Mouse (Mus musculus) stomach, embryonic 15.5 days (tissue): ENCODE data around the gene Grb14. TPM values are rescaled to one million over a fixed set of nuclear protein-coding genes. Genes with fewer than 3 reads are reported as not detected.

ENCODE experiments used
- ATAC-seq: fragments of 200-750 bp; cut with Nextera tagmentation; 2 replicates; pipeline ENCODE4 v1.8.0; 2017; ENCODE audit warnings: low read depth, moderate number of reproducible peaks, moderate TSS enrichment; ENCODE audit not compliant: insufficient read depth, low FRiP score
- H3K27ac ChIP-seq: fragments of 300-500 bp; sonication (generic); 2 replicates; pipeline ENCODE4 v1.5.1; 2015; ENCODE audit warnings: mild to moderate bottlenecking, inconsistent platforms
- H3K27me3 ChIP-seq: fragments of 300-500 bp; sonication (generic); replicated peaks from 2 replicates; pipeline ENCODE4 v1.6.1; 2015; ENCODE audit warnings: inconsistent platforms
- H3K36me3 ChIP-seq: fragments of 300-500 bp; sonication (generic); 2 replicates; pipeline ENCODE4 v1.6.1; 2015; ENCODE audit warnings: inconsistent platforms
- H3K4me1 ChIP-seq: fragments of 300-500 bp; sonication (generic); 2 replicates; pipeline ENCODE4 v1.6.1; 2015; ENCODE audit warnings: inconsistent platforms
- H3K4me2 ChIP-seq: fragments of 300-500 bp; sonication (generic); 2 replicates; pipeline ENCODE4 v1.6.1; 2015; ENCODE audit warnings: mild to moderate bottlenecking, inconsistent platforms
- H3K4me3 ChIP-seq: fragments of 300-500 bp; sonication (generic); replicated peaks from 2 replicates; pipeline ENCODE4 v1.5.1; 2015; ENCODE audit warnings: inconsistent platforms
- H3K9ac ChIP-seq: fragments of 300-500 bp; sonication (generic); 2 replicates; pipeline ENCODE4 v1.6.1; 2015; ENCODE audit warnings: inconsistent platforms
- H3K9me3 ChIP-seq: fragments of 300-500 bp; sonication (generic); 2 replicates; pipeline ENCODE4 v1.6.1; 2016; ENCODE audit warnings: inconsistent platforms
- WGBS: fragments of 180-500 bp; shearing (Covaris S2); methylation state at CpG from one replicate; pipeline ENCODE4 v1.1.7; 2015; 5-methylcytosine and 5-hydroxymethylcytosine counted together
- polyA plus RNA-seq: library from polyadenylated mRNA; unstranded; fragments of >200 nt; fragmentation: Nextera tagmentation; extraction: Ambion mirVana; gene quantifications from 2 replicates; pipeline ENCODE4 v1.2.1, GENCODE M21; 2015

The Grb14 gene
- 17.1 and 20.0 TPM in 2 replicates for polyA plus RNA-seq

DNA sequence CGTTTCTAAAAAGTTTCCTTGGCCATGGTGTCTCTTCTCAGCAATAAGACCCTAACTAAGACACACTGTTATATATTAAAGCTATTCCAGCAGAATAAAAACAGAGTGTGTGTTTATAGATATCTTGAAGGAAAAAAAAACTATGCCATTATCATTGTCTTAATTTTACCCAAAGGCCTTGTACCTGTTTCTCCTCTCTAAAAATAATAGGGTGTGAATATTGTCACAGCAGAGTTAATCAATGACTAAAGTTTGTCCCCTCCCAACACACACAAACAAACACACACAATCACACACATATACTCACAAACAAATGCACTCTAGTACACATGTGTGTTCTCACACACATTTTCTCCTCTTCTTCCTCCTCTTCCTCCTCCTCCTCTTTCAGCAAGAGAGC lies at the start of gene Grb14:
TSS of gene Grb14 (minus strand) at position 101 of the 400 bp plus-strand sequence.
- Histone ChIP-seq H3K4me1 (peaks cover 6% of the 10 kb centered on the region; the same call in 1 of the 2 replicates), H3K27me3 (no peaks in the 10 kb centered on the region), H3K9me3 (no peaks in the 10 kb centered on the region), H3K36me3 (no peaks in the 10 kb centered on the region), H3K4me3 (no peak within 1 kb of the TSS), H3K9ac (no peak within 1 kb of the TSS), H3K4me2 (no peak within 1 kb of the TSS), H3K27ac (no peak within 1 kb of the TSS)
- no peak for ATAC-seq
- 83% methylated on average over 1 of the region's 1 CpGs for WGBS

DNA sequence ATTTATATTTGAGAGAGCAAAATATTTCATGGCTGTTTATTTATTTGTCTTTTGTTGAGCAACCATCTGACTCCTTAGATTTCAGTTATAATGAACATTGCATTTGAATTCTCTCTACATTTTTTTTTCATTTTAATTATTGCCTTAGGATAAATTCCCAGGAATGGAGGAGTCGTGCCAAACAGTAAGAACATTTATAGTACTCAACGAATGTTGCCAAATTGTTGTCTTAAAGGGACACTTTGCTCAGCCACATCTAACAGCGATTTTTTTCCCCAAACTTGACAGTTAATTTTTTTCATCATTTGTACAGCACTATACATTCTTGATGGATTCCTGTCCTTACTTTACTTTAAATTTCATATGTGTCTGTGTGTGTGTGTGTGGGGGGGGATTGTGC lies 47.4 kb upstream of the Grb14 start:
- ATAC-seq: no peak
- no peaks in the 10 kb centered on the region for H3K27me3 ChIP-seq
- 69% methylated on average over 3 of the region's 3 CpGs for WGBS
- H3K4me1 ChIP-seq: no peaks in the 10 kb centered on the region
- H3K36me3 ChIP-seq: no peaks in the 10 kb centered on the region
- no peak overlapping the region for H3K4me3 ChIP-seq
- H3K27ac ChIP-seq: no peak overlapping the region
- no peaks in the 10 kb centered on the region for H3K9me3 ChIP-seq
- no peak overlapping the region for H3K9ac ChIP-seq
- no peak overlapping the region for H3K4me2 ChIP-seq

DNA sequence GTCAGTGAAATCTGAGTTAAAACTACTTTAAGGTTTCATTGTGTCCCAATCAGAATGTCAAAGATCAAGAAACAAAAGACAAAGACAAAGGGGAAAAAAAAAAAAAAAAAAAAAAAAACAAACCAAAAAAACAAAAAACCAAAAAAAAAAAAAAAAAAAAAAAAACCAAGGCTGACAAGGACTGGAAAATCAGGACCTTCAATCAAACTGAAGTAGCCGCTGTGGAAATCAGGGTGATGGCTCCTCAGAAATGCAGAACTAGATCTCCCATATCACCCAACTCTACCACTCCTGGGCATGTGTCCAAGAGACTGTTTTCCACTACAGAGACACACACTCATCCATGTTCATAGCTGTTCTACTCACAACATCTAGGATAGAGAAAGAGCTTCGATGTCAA lies 29.0 kb upstream of the Grb14 start:
- Histone ChIP-seq H3K9me3 (no peaks in the 10 kb centered on the region), H3K27me3 (no peaks in the 10 kb centered on the region), H3K27ac (no peak overlapping the region), H3K9ac (no peak overlapping the region), H3K36me3 (no peaks in the 10 kb centered on the region), H3K4me2 (no peak overlapping the region), H3K4me1 (no peaks in the 10 kb centered on the region), H3K4me3 (no peak overlapping the region)
- WGBS: 93% methylated on average over 2 of the region's 2 CpGs
- ATAC-seq: no peak

DNA sequence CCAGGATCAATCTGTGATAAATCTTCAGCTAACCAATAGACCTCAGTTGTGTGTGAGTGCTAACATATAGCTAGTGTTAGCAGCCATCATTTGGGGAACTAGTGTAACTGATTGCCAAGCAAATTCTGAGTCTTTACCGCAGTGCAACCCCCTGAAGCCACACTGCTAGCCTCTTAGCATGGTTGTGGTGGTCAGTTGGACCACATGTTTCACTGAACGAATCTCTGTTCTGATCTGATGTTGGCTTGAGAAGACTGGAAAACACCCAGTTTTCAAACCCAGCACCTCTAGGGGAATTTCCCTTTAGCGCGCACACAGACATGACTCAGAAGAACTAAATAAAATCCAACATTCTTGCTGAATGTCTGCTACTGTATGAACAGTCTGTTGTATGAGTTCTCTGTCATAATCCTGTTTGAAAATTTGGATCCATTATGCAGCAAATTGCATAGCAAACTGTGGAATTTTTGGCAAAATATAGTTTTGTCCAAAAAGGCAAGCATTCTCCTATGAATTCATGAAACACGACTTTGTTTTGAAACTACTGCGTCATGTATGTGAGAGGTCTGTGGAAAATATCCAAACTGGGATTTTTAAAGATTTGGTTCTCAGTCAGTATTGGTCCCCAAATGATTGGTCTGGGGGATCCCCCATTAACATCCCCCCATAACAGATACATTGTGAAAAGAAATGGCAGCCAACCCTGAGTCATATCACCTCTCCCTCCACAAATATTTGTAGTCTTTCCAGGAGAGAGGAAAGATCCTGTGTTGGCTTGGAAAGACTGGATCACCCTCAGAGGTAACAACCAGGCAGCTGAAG lies 27.6 kb upstream of the Grb14 start:
- H3K27ac ChIP-seq: no peak overlapping the region
- H3K9me3 ChIP-seq: no peaks in the 10 kb centered on the region
- H3K9ac ChIP-seq: no peak overlapping the region
- H3K4me2 ChIP-seq: no peak overlapping the region
- no peaks in the 10 kb centered on the region for H3K4me1 ChIP-seq
- WGBS: 84% methylated on average over 6 of the region's 6 CpGs
- ATAC-seq: no peak
- H3K4me3 ChIP-seq: no peak overlapping the region
- no peaks in the 10 kb centered on the region for H3K27me3 ChIP-seq
- H3K36me3 ChIP-seq: no peaks in the 10 kb centered on the region

DNA sequence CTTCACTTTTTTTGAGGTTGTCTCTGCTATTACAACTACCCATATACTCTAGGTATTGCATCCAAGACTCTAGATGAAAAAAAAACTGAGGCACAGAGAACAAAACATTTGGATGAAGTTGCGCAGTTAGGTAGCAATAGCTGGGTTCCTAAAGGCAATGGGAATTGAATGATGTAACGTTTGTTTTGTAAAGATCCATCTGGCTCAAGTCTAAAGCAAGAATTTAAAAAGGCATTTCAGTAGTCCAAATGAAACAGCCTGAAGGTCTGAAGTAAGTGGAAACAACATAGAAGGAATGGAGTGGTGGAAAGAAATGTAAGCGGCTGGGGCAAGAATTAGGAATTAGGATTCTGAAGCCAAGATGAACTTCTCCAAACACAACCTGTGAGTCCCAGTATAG lies 26.0 kb upstream of the Grb14 start:
- no peaks in the 10 kb centered on the region for H3K9me3 ChIP-seq
- no peaks in the 10 kb centered on the region for H3K36me3 ChIP-seq
- WGBS: 91% methylated on average over 3 of the region's 3 CpGs
- no peak overlapping the region for H3K4me2 ChIP-seq
- no peaks in the 10 kb centered on the region for H3K4me1 ChIP-seq
- no peaks in the 10 kb centered on the region for H3K27me3 ChIP-seq
- H3K9ac ChIP-seq: no peak overlapping the region
- no peak for ATAC-seq
- no peak overlapping the region for H3K27ac ChIP-seq
- H3K4me3 ChIP-seq: no peak overlapping the region

DNA sequence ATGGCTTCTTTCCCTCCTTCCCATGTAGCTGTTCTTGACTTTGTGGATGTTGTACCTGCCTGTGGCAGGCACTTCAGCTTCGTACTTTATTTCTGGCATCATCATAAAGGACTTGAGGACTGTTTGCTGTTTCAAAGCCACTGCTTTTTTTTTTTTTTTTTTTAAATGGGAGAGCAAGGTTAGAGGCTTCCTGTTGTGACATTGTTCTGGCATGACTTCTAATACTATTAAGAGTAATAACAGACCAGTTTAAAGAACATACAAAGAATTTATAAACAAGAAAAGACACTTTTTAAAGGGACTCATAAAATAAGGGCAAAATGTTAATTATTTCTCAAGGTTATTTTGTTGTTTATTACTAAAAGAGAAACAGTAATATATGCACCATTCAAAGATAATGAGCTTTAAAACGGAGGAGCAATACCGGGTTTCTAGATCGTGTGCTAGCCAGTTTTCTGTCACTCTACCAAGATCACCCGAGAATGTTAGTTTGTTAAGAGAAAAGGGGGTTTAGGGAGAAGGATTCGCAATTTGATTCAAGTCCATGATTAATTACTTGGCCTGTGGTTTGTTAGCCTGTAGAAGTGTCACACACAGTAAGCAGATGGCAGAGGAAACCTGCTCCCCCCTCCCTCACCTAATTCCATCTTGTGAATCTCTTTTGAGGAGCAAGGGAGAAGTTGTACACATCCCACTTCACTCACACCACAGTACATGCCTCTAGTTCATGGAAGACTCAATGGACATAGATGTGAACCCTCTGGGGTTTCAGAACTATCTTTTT lies 23.6 kb upstream of the Grb14 start:
- 58% methylated on average over 6 of the region's 6 CpGs for WGBS
- H3K36me3 ChIP-seq: no peaks in the 10 kb centered on the region
- H3K4me2 ChIP-seq: no peak overlapping the region
- H3K9ac ChIP-seq: no peak overlapping the region
- no peak overlapping the region for H3K27ac ChIP-seq
- no peaks in the 10 kb centered on the region for H3K4me1 ChIP-seq
- ATAC-seq: no peak
- no peaks in the 10 kb centered on the region for H3K9me3 ChIP-seq
- no peak overlapping the region for H3K4me3 ChIP-seq
- no peaks in the 10 kb centered on the region for H3K27me3 ChIP-seq

DNA sequence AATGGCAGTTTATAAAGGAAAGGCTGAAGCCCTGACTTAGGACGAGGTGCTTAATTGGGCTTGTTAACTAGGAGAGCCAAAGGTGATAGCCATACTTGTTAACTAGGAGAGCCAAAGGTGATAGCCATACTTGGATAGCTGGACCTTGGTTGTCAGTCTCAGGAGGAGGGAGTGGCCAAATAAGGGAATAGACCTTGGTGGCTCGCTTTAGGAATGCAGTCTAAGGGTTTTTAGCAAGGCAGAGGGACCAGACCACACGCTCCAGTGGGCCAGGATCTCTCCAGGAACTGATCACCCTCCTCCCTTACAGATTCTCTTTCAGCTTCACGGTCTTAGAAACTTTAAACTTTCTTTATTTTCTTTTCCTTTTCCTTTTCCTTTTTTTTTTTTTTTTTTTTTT lies 13.4 kb upstream of the Grb14 start:
- Histone ChIP-seq H3K9ac (no peak overlapping the region), H3K4me3 (no peak overlapping the region), H3K27ac (no peak overlapping the region), H3K4me2 (no peak overlapping the region), H3K9me3 (no peaks in the 10 kb centered on the region), H3K4me1 (no peaks in the 10 kb centered on the region), H3K36me3 (no peaks in the 10 kb centered on the region), H3K27me3 (no peaks in the 10 kb centered on the region)
- WGBS: 32% methylated on average over 4 of the region's 4 CpGs
- no peak for ATAC-seq

DNA sequence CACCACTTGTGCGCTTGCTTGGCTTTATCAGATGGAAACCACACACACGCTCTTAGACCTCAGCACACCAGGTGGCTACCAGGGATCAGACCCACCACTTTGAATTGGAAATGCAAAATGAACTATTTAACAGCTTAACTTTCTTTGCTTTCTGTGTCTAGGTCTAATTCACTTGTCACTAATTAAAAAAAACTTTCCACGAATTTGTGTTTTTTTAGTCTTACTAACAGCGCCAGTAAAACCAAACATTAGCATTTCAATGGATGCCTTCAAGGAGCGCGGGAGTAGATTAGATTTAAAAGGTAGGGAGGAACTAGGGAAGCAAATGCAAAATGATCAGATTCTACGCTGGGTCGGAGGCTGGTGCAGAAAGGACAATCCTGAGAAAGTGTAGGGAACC lies 12.8 kb upstream of the Grb14 start:
- no peak for ATAC-seq
- Histone ChIP-seq H3K36me3 (no peaks in the 10 kb centered on the region), H3K27ac (no peak overlapping the region), H3K4me3 (no peak overlapping the region), H3K4me2 (no peak overlapping the region), H3K4me1 (no peaks in the 10 kb centered on the region), H3K9me3 (no peaks in the 10 kb centered on the region), H3K27me3 (no peaks in the 10 kb centered on the region), H3K9ac (no peak overlapping the region)
- WGBS: 48% methylated on average over 8 of the region's 8 CpGs

DNA sequence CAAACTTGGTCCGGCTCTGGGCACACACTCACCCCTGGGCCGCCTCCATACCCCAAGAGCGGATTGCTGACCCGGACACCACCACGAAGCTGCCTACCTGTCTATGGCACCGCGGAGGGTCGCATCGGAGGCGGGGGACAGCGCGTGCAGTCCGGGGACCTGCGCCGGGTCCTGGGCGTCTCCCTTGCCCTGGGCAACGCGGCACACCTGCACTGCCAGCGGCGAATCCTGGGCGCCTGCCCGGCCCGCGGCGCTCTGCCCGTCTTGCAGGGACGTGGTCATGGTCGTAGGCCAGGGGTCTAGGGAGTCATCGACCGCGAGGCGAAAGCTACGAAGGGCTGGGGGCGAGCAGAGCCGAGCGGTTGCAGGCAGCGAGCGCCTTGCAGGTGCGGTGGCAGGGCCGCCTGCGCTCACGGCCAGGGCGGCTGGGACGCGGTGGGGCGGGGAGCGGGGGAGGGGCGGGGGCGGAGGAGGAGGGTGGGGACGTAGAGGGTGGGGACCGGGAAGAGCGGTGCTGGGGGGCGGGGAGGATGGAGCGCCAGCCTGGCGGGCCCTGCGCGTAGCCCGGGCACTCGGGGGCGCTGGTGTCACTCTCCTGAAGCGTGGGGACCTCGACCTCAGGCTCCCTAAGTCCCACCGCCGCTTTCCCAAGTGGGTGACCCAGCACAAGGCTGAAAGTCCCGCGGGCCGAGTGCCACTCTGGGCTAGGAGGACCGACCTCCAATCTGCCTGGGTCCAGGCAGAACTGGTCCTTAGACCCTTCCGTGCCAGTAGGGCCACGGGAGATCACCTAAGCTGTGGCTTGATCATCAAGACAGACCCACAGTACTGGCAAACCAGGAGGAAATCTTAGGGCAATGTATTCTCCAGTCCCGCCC lies 2.2 kb downstream of the Grb14 start:
- Histone ChIP-seq H3K9ac (peak overlapping the region; percentile 47), H3K27me3 (no peaks in the 10 kb centered on the region), H3K4me2 (peak overlapping the region; percentile 97), H3K9me3 (no peaks in the 10 kb centered on the region), H3K4me3 (peak overlapping the region; percentile 60), H3K4me1 (peaks cover 6% of the 10 kb centered on the region; the same call in 1 of the 2 replicates), H3K36me3 (no peaks in the 10 kb centered on the region), H3K27ac (no peak overlapping the region)
- 1% methylated on average over 61 of the region's 71 CpGs for WGBS
- peak; percentile 90 for ATAC-seq

DNA sequence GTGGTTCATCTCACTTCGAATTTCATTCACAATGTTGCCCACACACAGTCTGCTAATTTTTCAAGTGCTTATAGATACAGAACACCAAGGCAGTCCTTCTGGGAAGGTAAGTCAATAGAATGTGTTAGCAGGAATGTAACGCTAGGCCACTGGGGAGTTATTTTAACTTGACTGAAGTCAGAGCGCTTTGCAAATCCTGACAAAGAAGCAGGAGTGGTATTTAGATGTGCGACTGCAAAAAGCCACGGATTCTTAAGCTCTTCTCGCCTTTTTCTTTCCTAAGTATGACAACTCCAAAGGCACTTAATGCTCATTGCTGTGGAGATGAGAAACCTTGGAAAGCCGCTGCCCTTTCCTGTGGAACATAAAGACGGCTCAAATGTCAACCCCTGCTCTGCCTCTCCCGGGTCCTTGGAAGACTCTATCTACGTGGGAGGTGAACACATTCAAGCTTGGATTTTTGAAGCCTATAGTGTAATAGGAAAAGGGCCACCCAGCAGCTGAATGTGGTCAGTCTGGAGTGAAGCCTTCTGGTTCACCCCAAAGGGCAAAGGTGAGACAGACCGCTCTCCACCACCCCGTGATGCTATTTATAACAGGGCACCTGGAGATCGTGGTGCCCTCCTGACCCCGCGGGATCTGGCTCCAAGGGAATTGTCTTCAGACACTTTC lies 3.0 kb downstream of the Grb14 start:
- H3K4me1 ChIP-seq: peaks cover 6% of the 10 kb centered on the region; the same call in 1 of the 2 replicates
- no peaks in the 10 kb centered on the region for H3K36me3 ChIP-seq
- H3K4me2 ChIP-seq: peak overlapping the region; percentile 97
- no peaks in the 10 kb centered on the region for H3K9me3 ChIP-seq
- peak overlapping the region; percentile 60 for H3K4me3 ChIP-seq
- peak overlapping the region; percentile 47 for H3K9ac ChIP-seq
- no peak overlapping the region for H3K27ac ChIP-seq
- WGBS: 10% methylated on average over 15 of the region's 15 CpGs
- no peak; the same call in 1 of the 2 replicates for ATAC-seq
- no peaks in the 10 kb centered on the region for H3K27me3 ChIP-seq

DNA sequence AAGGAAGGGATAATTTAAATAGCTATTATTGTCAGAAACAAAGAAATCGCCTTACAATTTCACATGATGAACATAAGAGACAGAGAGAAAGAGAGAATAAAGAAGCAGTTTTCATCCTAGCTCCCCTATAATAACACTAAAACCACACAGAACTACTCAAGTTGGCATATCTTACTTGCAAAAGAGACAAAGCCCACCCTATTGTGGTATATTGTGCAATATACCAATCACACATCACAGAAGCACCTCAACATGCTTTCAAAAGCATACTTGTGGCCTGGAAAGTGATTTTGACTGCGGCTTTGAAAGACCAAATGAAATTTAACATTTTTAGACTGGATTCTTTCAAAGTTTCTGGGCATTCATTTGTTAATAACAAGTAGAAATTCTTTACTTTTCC lies 7.4 kb downstream of the Grb14 start:
- Histone ChIP-seq H3K36me3 (no peaks in the 10 kb centered on the region), H3K9me3 (no peaks in the 10 kb centered on the region), H3K9ac (no peak overlapping the region), H3K27ac (no peak overlapping the region), H3K27me3 (no peaks in the 10 kb centered on the region), H3K4me3 (no peak overlapping the region), H3K4me1 (peaks cover 6% of the 10 kb centered on the region; the same call in 1 of the 2 replicates), H3K4me2 (no peak overlapping the region)
- ATAC-seq: no peak
- 91% methylated on average over 2 of the region's 2 CpGs for WGBS
